Mouse (Mus musculus) mesoderm, embryonic 11.5 days (tissue): ENCODE data around the gene H6pd.

Experiments used
- DNase-seq: peaks from one replicate; pipeline ENCODE4 v3.0.0-alpha.2; 2012; ENCODE audit warnings: low read depth, low spot score

The H6pd gene

DNA sequence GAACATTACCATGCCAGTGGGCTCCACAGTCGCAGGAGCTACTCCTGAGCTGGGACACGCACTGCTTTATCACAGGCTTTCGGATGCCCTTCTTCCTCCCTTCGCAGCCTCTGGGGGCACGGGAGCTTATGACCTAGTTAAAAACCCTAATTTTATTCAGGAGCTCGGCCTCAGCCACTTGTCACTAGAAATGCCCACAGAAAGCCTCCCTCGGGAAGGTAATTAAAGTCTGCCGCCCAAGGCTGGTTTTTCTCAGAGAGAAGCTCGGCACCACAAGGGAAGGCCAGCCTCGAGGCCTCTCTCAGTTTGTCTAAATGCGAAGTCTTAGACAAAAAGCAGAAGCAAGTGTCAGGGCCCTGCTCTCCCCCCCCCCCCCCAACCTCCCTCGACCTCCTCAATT, 64.6 kb downstream of the H6pd start:
- no peak for DNase-seq

DNA sequence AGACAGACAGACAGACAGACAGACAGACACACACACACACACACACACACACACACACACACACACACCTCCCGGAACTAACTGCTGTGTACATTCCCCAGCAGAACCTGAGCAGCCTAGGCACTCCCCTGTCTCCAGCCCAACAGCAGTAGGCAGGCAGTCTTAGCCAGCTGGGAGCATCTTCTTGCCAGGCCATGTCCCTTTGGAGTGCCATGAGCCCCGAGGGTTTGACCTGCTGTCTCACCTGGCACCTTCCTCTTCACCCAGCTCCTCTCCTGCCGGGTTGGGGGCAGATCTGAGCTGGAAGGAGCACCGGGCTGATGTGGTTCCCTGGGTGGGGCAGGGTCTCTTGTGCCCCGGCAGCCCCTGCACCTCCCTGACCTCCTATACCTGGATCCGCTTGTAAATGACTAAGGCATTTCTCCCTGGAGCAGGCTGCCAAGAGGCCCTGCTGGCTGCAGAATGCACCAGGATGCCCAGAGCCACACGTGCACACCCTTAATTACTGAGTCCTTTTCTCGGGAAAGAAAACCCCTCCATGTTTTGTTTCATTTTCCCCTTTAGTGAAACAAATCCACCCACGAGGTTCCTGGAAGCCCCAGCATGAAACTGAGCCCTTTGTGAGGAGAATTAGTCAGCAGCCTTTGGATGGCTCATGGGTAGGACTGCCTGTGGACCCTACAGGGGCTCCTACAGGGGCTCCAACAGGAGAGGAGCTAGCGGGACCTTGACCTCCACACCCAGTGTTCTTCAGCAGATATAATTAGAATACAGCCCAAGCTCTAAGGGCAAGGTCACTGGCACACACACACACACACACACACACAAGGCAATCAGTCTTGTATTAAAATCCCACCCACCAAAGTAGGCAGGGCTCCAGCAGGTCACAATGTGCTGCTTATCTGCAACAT, 65.7 kb downstream of the H6pd start:
- no peak for DNase-seq

DNA sequence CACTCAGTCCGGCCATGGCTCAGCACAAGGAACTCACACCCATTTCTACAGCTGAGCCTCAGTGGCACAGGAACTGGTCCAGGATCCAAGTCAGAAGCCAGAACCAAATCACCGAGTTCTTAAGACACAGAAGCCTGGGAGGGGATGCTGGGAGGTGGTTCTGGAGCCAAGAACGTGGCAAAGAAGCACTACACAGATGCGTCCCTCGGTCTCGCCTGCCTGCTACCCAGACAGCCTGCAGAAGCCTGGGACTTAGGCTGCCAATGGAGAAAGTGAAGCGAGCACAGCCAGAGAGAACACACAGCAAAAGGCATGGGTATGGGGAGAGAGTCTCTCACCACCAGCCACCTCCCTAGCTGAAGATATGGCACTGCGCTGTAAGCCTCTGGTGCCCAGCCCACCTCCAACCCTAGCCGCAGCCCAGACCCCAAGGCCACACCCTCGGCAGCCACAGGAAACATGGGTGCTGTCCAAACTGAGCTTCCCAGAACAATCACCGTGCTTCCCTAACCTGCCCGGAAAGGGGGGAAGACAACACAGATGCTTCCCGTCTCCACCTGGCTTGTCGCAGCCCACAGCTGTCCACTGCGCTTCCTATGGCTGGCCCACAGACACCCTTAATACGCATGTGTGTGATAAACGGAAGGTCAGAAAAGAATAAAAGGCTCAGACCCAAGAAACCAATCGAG, 67.6 kb downstream of the H6pd start:
- DNase-seq = no peak

DNA sequence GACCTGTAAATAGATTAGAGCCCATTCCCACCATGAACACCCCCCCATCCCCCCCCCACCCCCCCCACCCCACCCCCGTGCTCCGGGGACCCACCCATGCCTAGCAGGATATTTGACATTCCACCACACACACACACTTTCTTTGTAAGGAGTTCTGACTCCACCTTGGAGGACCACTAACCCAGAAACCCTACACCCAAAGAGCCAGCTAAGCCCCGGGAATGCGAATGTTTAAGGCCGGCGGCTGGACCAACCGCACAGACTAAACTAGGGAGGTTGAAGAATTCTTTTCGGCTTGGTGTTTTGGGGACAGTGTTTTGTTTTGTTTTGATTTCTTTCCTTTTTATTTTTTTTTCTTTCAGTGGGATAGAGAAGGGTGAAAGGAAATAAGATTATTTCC, 70.1 kb downstream of the H6pd start:
- DNase-seq = no peak

DNA sequence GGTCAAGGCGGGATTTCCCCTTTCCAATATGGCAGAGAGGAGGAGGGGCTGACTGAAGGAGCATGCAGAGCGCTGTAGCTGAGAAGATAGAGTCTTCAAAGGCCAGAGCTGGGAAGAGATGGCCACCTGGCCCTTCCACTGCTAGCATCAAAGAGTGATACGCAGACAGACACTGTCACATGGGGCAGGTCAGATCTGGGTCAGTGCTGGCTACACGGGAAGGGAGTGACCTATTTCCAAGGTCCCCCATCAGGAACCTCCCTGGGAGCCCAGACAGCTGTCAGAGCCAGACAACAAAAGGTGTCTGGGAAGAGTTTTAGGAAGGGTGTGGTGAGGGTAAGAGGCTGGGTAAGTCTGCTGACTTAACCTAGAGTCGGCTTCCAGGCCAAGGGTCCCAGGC, 71.9 kb downstream of the H6pd start:
- peak; percentile 60 for DNase-seq

DNA sequence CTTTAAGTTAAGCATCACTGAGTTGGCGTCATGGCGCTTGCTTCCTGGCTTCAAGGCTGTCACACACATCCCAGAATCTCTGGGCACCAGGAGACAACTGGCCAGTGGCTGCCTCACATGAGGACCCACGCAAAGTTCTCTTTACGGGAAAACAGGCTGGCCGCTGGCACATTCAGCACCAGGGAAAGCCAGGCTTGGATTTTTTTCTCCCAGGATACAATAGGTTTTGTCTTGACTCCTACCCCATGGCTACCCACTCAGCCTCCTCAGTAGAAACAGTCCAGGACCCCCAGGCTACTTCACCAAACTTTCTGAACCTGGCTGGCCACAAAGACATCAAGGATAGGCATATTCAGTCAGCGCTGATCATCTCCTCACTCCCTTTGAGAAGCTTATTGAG, 73.4 kb downstream of the H6pd start:
- DNase-seq = no peak

DNA sequence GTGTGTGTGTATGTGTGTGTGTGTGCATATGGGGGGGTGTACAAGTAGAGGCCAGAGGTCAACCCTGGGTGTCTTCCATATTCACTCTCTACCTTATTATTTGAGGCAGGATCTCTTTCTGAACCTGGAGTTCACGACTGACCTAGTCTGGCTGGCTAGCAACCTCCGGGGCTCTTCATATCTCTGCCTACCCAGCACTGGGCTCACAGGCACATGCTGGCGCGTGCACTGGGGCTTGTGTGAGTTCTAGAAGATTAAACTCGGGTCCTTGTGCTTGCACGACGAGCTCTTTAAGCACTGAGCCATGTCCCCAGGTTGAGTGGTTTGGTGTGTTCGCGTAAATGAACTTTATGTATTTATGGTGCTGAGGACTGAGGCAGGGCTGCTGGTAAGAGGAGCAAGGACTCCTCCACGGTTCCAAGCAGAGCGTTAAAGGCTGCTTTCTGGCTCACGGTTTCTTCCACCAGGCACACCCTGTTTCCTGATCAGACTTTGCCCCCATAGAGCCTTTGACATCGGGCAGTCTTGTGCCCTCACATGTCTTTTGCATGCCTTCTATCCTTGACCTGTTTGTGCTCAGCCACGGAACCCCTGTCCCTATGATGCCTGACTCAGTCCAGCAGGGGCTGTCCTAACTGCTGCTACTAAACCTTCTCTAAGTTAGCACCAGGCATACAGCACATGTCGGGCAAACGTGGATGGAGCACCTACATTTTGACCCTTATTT, 75.1 kb downstream of the H6pd start:
- no peak for DNase-seq

DNA sequence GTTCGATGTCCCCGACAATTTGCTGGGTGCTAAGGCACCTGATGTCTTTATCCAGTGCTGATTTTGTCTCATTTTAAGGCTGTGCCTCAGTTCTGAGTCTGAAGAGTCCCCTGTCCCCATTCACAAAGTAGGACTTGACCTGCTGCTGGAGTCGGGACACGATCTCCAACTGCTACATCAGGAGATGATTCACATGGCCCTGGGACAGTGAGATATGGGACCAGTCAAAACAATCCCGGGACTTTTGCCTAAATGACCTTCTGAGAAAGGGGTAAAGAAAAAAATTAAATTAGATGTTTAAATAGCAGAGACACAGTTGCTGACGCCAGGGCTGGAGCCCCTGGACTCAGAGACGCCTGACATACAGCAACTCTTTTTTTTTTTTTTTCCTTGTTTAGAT, 75.8 kb downstream of the H6pd start:
- no peak for DNase-seq

DNA sequence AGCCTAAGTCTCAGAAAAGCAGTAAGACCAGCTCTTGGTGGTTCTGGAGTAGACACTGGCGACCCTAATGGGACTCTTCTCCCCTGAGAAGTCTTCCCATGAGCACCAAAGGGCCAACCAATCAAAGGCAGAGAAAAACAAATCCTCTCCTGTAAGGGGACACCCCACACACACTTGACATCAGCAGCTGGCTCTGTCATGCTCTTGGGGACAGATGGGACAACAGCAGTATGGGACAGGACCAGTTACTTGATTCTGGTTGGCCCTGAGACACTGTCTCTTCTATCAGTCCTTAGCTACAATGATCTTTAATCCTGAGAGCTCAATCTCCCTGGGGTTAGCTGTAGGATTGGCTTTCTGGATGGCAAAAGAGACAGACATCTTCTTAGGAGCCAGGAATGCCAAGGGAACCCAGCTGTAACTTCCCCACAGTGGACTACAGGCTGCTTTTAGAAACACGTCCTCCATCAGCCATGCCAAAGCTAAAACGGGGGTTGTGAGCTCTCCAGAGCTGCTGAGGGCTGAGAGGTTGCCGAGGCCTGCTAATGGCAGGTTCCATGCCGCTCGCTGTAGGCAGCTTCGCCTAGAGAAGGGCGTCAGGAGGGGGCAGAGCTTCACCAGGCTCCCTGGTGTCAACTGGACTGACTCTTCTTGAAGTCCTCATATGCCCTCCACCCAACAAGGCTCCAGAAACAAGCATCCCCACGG, 76.6 kb downstream of the H6pd start:
- DNase-seq = no peak

DNA sequence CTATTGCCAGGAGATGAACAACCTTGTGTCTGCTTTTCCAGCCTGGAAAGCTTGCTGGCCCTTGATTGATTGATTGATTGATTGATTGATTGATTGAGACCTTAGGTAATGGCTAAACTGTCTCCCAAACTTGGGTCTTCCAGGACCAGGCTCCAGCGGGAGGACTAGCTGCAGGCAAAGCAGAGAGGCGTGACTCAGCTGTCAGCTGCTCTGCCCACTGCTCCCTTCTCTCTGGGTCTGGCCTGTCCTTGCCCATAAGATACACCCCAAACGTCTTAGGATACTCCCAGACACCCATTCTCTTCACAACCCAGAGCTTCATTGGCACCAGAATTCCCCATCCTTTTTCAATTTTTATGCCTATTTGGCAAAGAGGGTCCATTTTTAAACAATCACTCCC, 78.1 kb downstream of the H6pd start:
- no peak for DNase-seq
